ENCODE assay signal across 9 mouse cellular contexts in the genomic region with DNA sequence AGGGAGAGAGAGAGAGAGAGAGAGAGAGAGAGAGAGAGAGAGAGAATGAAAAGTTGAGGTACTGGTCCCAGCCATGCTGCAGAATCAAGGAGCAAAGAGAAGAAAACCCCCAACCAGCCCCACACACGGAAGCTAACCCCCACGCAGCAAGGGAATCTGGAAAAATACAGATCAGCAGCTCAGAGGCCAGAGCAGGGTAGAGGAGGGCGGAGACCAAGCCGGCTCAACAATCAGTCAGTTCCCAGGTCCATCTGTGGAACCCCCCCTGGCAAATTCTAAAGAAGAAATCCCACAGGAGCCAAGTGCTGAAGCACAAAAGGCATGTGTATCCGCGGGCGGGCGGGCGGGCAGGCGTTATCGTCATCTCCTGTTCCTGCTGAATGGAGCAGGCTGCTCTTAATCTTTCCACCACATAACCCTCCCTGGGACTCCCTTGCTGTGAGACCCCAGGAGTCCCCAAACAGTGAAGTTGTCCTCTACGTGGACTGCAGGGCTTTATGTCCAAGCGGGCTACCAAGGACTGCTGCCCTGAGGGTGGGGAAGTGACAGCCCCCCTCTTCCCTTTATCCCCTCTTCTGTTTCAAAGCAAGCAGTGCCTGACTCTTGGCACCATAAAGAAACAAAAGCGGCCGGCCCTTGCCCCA.
DNase-seq lines count a peak whose midpoint lies in the region; ATAC-seq lines count a peak whose summit lies in the region.
"Had no signal": no experiment of that assay in that cellular context is flagged by ENCODE, and none has a peak within 500 bp of the region (broad histone marks: within the 10 kb centered on the region; RNA-seq: fewer than 3 reads in every experiment).

No protein-coding gene starts in this region.

- no peaks in the 10 kb centered on the region for H3K9me3 ChIP-seq in heart, embryonic 15.5 days (replicated peaks)
- H3K9me3 ChIP-seq in hindbrain, embryonic 13.5 days: no peaks in the 10 kb centered on the region
- H3K9me3 ChIP-seq in midbrain, embryonic 15.5 days: no peaks in the 10 kb centered on the region

- no peak overlapping the region for H3K27ac ChIP-seq in heart, embryonic 15.5 days
- peak overlapping the region; percentile 66 for H3K27ac ChIP-seq in hindbrain, embryonic 13.5 days
- H3K27ac ChIP-seq in midbrain, embryonic 15.5 days: peak overlapping the region; percentile 53; the same call in 1 of the 2 replicates

- no peaks in the 10 kb centered on the region for H3K4me1 ChIP-seq in heart, embryonic 15.5 days (replicated peaks)
- peaks cover 15% of the 10 kb centered on the region for H3K4me1 ChIP-seq in hindbrain, embryonic 13.5 days (replicated peaks)
- peaks cover 12% of the 10 kb centered on the region for H3K4me1 ChIP-seq in midbrain, embryonic 15.5 days

- 0 out of 2 replicates have a peak overlapping the region, but pooled peaks have one; percentile 13 for H3K4me2 ChIP-seq in heart, embryonic 15.5 days
- H3K4me2 ChIP-seq in hindbrain, embryonic 13.5 days: 0 out of 2 replicates have a peak overlapping the region, but pooled peaks have one; percentile 26
- H3K4me2 ChIP-seq in midbrain, embryonic 15.5 days: peak overlapping the region; percentile 19

- H3K4me3 ChIP-seq in heart, embryonic 15.5 days: no peak overlapping the region
- no peak overlapping the region for H3K4me3 ChIP-seq in hindbrain, embryonic 13.5 days
- no peak overlapping the region for H3K4me3 ChIP-seq in midbrain, embryonic 15.5 days

- peak; percentile 53; the same call in 1 of the 2 replicates for ATAC-seq in heart, embryonic 15.5 days (replicated peaks; ENCODE audit: insufficient number of reproducible peaks, insufficient read depth, low FRiP score, low read depth)
- ATAC-seq in hindbrain, embryonic 13.5 days (ENCODE audit: low FRiP score): no peak
- no peak for ATAC-seq in midbrain, embryonic 15.5 days (replicated peaks)

- no peaks in the 10 kb centered on the region for H3K36me3 ChIP-seq in heart, embryonic 15.5 days
- H3K36me3 ChIP-seq in hindbrain, embryonic 13.5 days: no peaks in the 10 kb centered on the region
- no peaks in the 10 kb centered on the region for H3K36me3 ChIP-seq in midbrain, embryonic 15.5 days (replicated peaks)

- 5% methylated on average over 15 of the region's 15 CpGs for WGBS in heart, embryonic 15.5 days
- 4% methylated on average over 15 of the region's 15 CpGs for WGBS in hindbrain, embryonic 13.5 days
- 3% methylated on average over 15 of the region's 15 CpGs for WGBS in midbrain, embryonic 15.5 days

- H3K9ac ChIP-seq in heart, embryonic 15.5 days: no peak overlapping the region
- H3K9ac ChIP-seq in hindbrain, embryonic 13.5 days: peak overlapping the region; percentile 49
- H3K9ac ChIP-seq in midbrain, embryonic 15.5 days: no peak overlapping the region

- no peak for DNase-seq in heart, adult 9 months (ENCODE audit: low spot score in 2 of 2)
- DNase-seq in embryo, embryonic 11 days: peak; percentile 66
- no peak for DNase-seq in urinary bladder, postnatal 14 days (ENCODE audit: low spot score)
- no peak for DNase-seq in adrenal gland, postnatal 36 days
- DNase-seq in thymus, adult 18-20 months: no peak
- DNase-seq: right cerebral cortex, postnatal 25 days had no signal

- H3K27me3 ChIP-seq in heart, embryonic 15.5 days: peaks cover 40% of the 10 kb centered on the region
- H3K27me3 ChIP-seq in hindbrain, embryonic 13.5 days: peaks cover 7% of the 10 kb centered on the region; the same call in 1 of the 2 replicates
- no peaks in the 10 kb centered on the region for H3K27me3 ChIP-seq in midbrain, embryonic 15.5 days (replicated peaks)
